Mouse (Mus musculus) forebrain, postnatal 0 days (tissue): Measurements from ENCODE around the gene Gm10337. TPM values are rescaled to one million over a fixed set of nuclear protein-coding genes. Genes with fewer than 3 reads are reported as not detected.

Experiments used
- ATAC-seq: fragments of 200-750 bp; cut with Nextera tagmentation; 2 replicates; pipeline ENCODE4 v1.8.0; 2017; ENCODE audit warnings: mild to moderate bottlenecking, moderate library complexity
- DNase-seq: peaks from one replicate; pipeline ENCODE4 v3.0.0-alpha.2; 2015
- H3K27ac ChIP-seq: fragments of 300-500 bp; sonication (generic); 2 replicates; pipeline ENCODE4 v1.5.1; 2014; ENCODE audit warnings: low read depth, mild to moderate bottlenecking, antibody characterized with exemption, low read length, moderate library complexity, mixed read lengths
- H3K27me3 ChIP-seq: fragments of 300-500 bp; sonication (generic); 2 replicates; pipeline ENCODE4 v1.6.1; 2014; ENCODE audit warnings: mild to moderate bottlenecking, low read length, mixed read lengths; ENCODE audit not compliant: insufficient read depth
- H3K36me3 ChIP-seq: fragments of 300-500 bp; sonication (generic); 2 replicates; pipeline ENCODE4 v1.6.1; 2014; ENCODE audit warnings: mild to moderate bottlenecking, moderate library complexity; ENCODE audit not compliant: insufficient read depth
- H3K4me1 ChIP-seq: fragments of 300-500 bp; sonication (generic); 2 replicates; pipeline ENCODE4 v1.6.1; 2014; ENCODE audit warnings: antibody characterized with exemption; ENCODE audit not compliant: insufficient read depth
- H3K4me2 ChIP-seq: fragments of 300-500 bp; sonication (generic); 2 replicates; pipeline ENCODE4 v1.6.1; 2014; ENCODE audit warnings: low read depth, mild to moderate bottlenecking, moderate library complexity
- H3K4me3 ChIP-seq: fragments of 300-500 bp; sonication (generic); 2 replicates; pipeline ENCODE4 v1.5.1; 2014; ENCODE audit warnings: low read depth, low read length, mixed read lengths
- H3K9ac ChIP-seq: fragments of 300-500 bp; sonication (generic); 2 replicates; pipeline ENCODE4 v1.6.1; 2014; ENCODE audit warnings: mild to moderate bottlenecking
- H3K9me3 ChIP-seq: fragments of 300-500 bp; sonication (generic); 2 replicates; pipeline ENCODE4 v1.6.1; 2016; ENCODE audit warnings: low read length
- CTCF ChIP-seq: sonication (generic); IDR thresholded peaks from 2 replicates; pipeline ENCODE4 v1.5.1; 2016; ENCODE audit warnings: antibody characterized with exemption, control low read depth, low read depth
- WGBS: fragments of 180-500 bp; shearing (Covaris S2); extraction: QIAGEN DNeasy Blood & Tissue Kit; methylation state at CpG from one replicate; pipeline ENCODE4 v1.1.7; 2014; 5-methylcytosine and 5-hydroxymethylcytosine counted together
- polyA plus RNA-seq: library from polyadenylated mRNA; unstranded; fragments of >200 nt; fragmentation: Nextera tagmentation; extraction: Ambion mirVana; gene quantifications from 2 replicates; pipeline ENCODE4 v1.2.1, GENCODE M21; 2015
- total RNA-seq: library from RNA; depleted of rRNA; stranded (reverse); fragments of >200 nt; gene quantifications from 2 replicates; pipeline ENCODE4 v1.2.3, GENCODE M21; 2014

Gene Gm10337
- total and polyA plus RNA-seq, 2 experiments from 2014 or later, result 4.2 TPM; not detected in 1

DNA sequence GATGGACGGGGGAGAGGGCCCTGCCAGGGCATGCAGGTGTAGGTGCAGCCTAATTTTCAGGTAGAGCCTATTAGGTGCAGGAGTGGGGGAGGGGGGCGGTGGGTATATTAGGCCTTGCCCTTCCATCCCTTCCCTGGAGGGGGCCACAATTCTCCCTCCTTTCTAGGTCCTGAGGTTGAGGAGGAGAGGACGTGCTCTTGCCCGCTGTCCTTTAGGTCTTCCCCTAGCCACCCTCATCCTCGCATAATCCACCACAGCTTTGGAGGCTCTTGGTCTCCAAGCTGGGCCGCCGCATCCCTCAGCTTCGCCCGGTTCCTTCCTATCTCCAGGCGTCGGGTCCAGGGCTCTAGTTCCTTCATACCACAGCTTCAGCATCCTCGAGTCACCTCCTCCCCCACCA, 12.8 kb downstream of the Gm10337 start:
- no peaks in the 10 kb centered on the region for H3K9me3 ChIP-seq
- peak overlapping the region; percentile 73 for H3K4me2 ChIP-seq
- peaks cover 5% of the 10 kb centered on the region for H3K36me3 ChIP-seq
- no peak for ATAC-seq
- DNase-seq, result peak; percentile 45
- peaks cover 20% of the 10 kb centered on the region; the same call in 1 of the 2 replicates for H3K4me1 ChIP-seq
- TF ChIP-seq CTCF, result peak; percentile 28
- no peaks in the 10 kb centered on the region for H3K27me3 ChIP-seq
- peak overlapping the region; percentile 79 for H3K9ac ChIP-seq
- peak overlapping the region; percentile 75 for H3K4me3 ChIP-seq
- WGBS, result 1% methylated on average over 12 of the region's 12 CpGs
- peak overlapping the region; percentile 96 for H3K27ac ChIP-seq

GRCm38 (mm10) chr15:102516728-102517404, 13.3 kb downstream of the Gm10337 start, which contains the start of gene Map3k12:
Map3k12 (minus strand) TSS chr15:102517064.
- WGBS, result 2% methylated on average over 43 of the region's 43 CpGs
- H3K9ac ChIP-seq, result peak within 1 kb of the TSS; percentile 79
- peak within 1 kb of the TSS; percentile 73 for H3K4me2 ChIP-seq
- peak within 1 kb of the TSS; percentile 97 for H3K27ac ChIP-seq
- ATAC-seq, result peak; percentile 4; the same call in 1 of the 2 replicates
- no peaks in the 10 kb centered on the region for H3K27me3 ChIP-seq
- H3K4me3 ChIP-seq, result peak within 1 kb of the TSS; percentile 75
- no peak; the same call in 1 of the 2 replicates for TF ChIP-seq CTCF
- H3K9me3 ChIP-seq, result no peaks in the 10 kb centered on the region
- H3K36me3 ChIP-seq, result peaks cover 11% of the 10 kb centered on the region
- peak; percentile 84 for DNase-seq
- peaks cover 14% of the 10 kb centered on the region; the same call in 1 of the 2 replicates for H3K4me1 ChIP-seq

DNA sequence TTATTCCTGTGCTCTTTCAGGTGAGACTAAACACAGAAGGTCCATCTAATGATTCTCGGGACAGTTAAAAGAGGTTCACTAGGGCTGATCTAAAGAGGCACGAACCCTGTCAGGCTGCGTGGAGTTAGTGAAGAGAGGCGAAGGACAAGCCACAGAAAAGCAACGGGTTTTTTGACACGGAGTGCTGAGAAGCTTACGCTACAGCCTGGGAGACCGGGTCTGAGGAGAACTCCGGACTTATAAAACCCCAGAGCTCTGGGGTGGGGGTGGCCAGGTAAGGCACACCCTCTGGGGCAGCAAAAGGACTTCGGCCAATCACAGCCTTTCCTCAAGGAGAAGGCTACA, 14.1 kb downstream of the Gm10337 start:
- ATAC-seq (no peak), DNase-seq (no peak)
- Histone ChIP-seq H3K9ac (peak overlapping the region; percentile 79), H3K27me3 (no peaks in the 10 kb centered on the region), H3K36me3 (peaks cover 15% of the 10 kb centered on the region), H3K4me2 (peak overlapping the region; percentile 73), H3K4me1 (peaks cover 13% of the 10 kb centered on the region; the same call in 1 of the 2 replicates), H3K9me3 (no peaks in the 10 kb centered on the region), H3K4me3 (peak overlapping the region; percentile 75), H3K27ac (peak overlapping the region; percentile 96)
- under 1% methylated on average over 10 of the region's 10 CpGs for WGBS
- TF ChIP-seq CTCF, result no peak

GRCm38 (mm10) chr15:102517976-102518858, 14.7 kb downstream of the Gm10337 start, which contains the start of gene Tarbp2:
Tarbp2 (plus strand) TSS chr15:102518192.
- peaks cover 15% of the 10 kb centered on the region for H3K36me3 ChIP-seq
- no peak for TF ChIP-seq CTCF
- 1% methylated on average over 59 of the region's 60 CpGs for WGBS
- H3K9me3 ChIP-seq, result no peaks in the 10 kb centered on the region
- DNase-seq, result peak; percentile 100
- no peaks in the 10 kb centered on the region for H3K27me3 ChIP-seq
- peak within 1 kb of the TSS; percentile 97 for H3K27ac ChIP-seq
- peak within 1 kb of the TSS; percentile 79 for H3K9ac ChIP-seq
- peak within 1 kb of the TSS; percentile 73 for H3K4me2 ChIP-seq
- H3K4me1 ChIP-seq, result peaks cover 13% of the 10 kb centered on the region; the same call in 1 of the 2 replicates
- peak within 1 kb of the TSS; percentile 75 for H3K4me3 ChIP-seq
- ATAC-seq, result peak; percentile 91

- DNase-seq (no peak), ATAC-seq (no peak)
- Histone ChIP-seq H3K9me3 (no peaks in the 10 kb centered on the region), H3K4me3 (peak overlapping the region; percentile 75), H3K9ac (peak overlapping the region; percentile 75), H3K4me2 (peak overlapping the region; percentile 73), H3K27me3 (no peaks in the 10 kb centered on the region), H3K4me1 (peaks cover 13% of the 10 kb centered on the region; the same call in 1 of the 2 replicates), H3K36me3 (peaks cover 18% of the 10 kb centered on the region), H3K27ac (peak overlapping the region; percentile 97)
- TF ChIP-seq CTCF, result no peak
- WGBS, result 10% methylated on average over 9 of the region's 9 CpGs
Observed at GRCm38 (mm10) chr15:102518859-102519201, 15.3 kb downstream of the Gm10337 start.

GRCm38 (mm10) chr15:102519211-102520141, 16.0 kb downstream of the Gm10337 start:
- H3K27ac ChIP-seq, result peak overlapping the region; percentile 97
- no peak for TF ChIP-seq CTCF
- no peaks in the 10 kb centered on the region for H3K27me3 ChIP-seq
- no peak for DNase-seq
- peak overlapping the region; percentile 73 for H3K4me2 ChIP-seq
- peak overlapping the region; percentile 75 for H3K4me3 ChIP-seq
- WGBS, result 68% methylated on average over 16 of the region's 17 CpGs
- no peaks in the 10 kb centered on the region for H3K9me3 ChIP-seq
- H3K36me3 ChIP-seq, result peaks cover 24% of the 10 kb centered on the region
- peaks cover 13% of the 10 kb centered on the region; the same call in 1 of the 2 replicates for H3K4me1 ChIP-seq
- peak overlapping the region; percentile 75 for H3K9ac ChIP-seq
- no peak for ATAC-seq
